Mouse (Mus musculus) liver, postnatal 0 days (tissue): ENCODE measurements at regions not wholly inside any gene's neighbourhood (a gene's known extent, or its start where the extent isn't known, plus 50 kb on each side); places are given as distances from the start of the nearest gene placed in this dataset.

ENCODE experiments used
- CTCF ChIP-seq: sonication (generic); IDR thresholded peaks from 2 replicates; pipeline ENCODE4 v1.5.1; 2016; ENCODE audit warnings: antibody characterized with exemption, low read depth
- EP300 ChIP-seq: IDR thresholded peaks from 2 replicates; pipeline ENCODE4 v1.6.1; 2016; ENCODE audit warnings: antibody characterized with exemption, low read depth, mild to moderate bottlenecking

DNA sequence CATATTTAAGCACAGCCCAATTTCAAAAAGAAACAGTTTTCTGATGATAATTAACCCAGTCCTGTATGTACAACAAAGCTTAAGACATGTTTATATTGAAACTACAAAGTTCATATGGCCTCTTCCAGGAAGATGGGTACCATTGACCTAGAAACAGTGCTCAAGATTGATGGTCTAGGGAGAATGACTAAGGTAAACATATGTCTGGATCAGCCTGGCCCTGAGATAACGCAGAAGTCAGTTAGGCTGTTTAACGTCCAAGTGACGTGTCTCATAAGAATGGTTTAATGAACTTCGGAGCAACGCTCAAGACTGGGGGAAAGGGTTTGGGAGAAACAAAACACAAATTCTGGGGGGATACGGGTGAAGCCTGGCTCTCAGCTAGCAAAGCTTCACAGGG is 60.8 kb upstream of the Plcz1 start:
- no peak for TF ChIP-seq EP300
- no peak for TF ChIP-seq CTCF
